Mouse (Mus musculus) neural tube, postnatal 0 days (tissue): ENCODE measurements around the gene Lrrc34. TPM values are rescaled to one million over a fixed set of nuclear protein-coding genes. Genes with fewer than 3 reads are reported as not detected.

Experiments used
- polyA plus RNA-seq: library from polyadenylated mRNA; unstranded; fragments of >200 nt; fragmentation: Nextera tagmentation; extraction: Ambion mirVana; gene quantifications from 2 replicates; pipeline ENCODE4 v1.2.1, GENCODE M21; 2015

Lrrc34 gene
- 0.95 and 1.0 TPM in 2 replicates for polyA plus RNA-seq

GRCm38 (mm10) chr3:30647440-30648090 lies at the start of gene Lrrc34:
Lrrc34 (minus strand) TSS chr3:30647869.

GRCm38 (mm10) chr3:30644207-30644606 lies 3.5 kb downstream of the Lrrc34 start, which contains the start of gene Lrriq4:
Lrriq4 (plus strand) TSS chr3:30644507.

GRCm38 (mm10) chr3:30602065-30602739 lies 45.5 kb downstream of the Lrrc34 start, which contains the start of gene Mynn:
Mynn (plus strand) TSS chr3:30602065.

GRCm38 (mm10) chr3:30599711-30600545 lies 47.7 kb downstream of the Lrrc34 start, which contains the start of gene Actrt3:
Actrt3 (minus strand) TSS chr3:30599939.

Other genes with a start within 250 kb of the Lrrc34 start
- 2.1 and 3.3 TPM in 2 replicates for gene Mecom, start 99.9 kb downstream of the Lrrc34 start, polyA plus RNA-seq
- 1.2 and 1.5 TPM in 2 replicates for gene Actrt3, start 47.9 kb downstream of the Lrrc34 start, polyA plus RNA-seq
- 16.8 and 17.8 TPM in 2 replicates for gene Mynn, start 45.8 kb downstream of the Lrrc34 start, polyA plus RNA-seq
- 0.20 TPM in 1 of 2 replicates, not detected in the other for gene Lrriq4, start 3.4 kb downstream of the Lrrc34 start, polyA plus RNA-seq
- not detected in 2 replicates for gene Lrrc31, start 52.0 kb upstream of the Lrrc34 start, polyA plus RNA-seq
- gene Samd7, start 98.4 kb upstream of the Lrrc34 start, polyA plus RNA-seq: 0.05 TPM in 1 of 2 replicates, not detected in the other
- gene Sec62, start 145.0 kb upstream of the Lrrc34 start, polyA plus RNA-seq: 120 and 147 TPM in 2 replicates
- gene Gpr160, start 208.1 kb upstream of the Lrrc34 start, polyA plus RNA-seq: 2.3 and 2.6 TPM in 2 replicates